Mouse (Mus musculus): Measurements from ENCODE around the gene Tbc1d8. TPM values are rescaled to one million over a fixed set of nuclear protein-coding genes. Genes with fewer than 3 reads are reported as not detected.

Gene Tbc1d8
- total RNA-seq, 2 experiments from 2014 or later = 6.7 to 7.0 TPM

GRCm38 (mm10) chr1:39410085-39410821 is 68.3 kb downstream of the Tbc1d8 start:
- no peak for DNase-seq
- intact Hi-C loops (cut with DNase I; ENCODE audit: low total_unique reads) = no loop called here

GRCm38 (mm10) chr1:39408668-39409067 is 69.9 kb downstream of the Tbc1d8 start:
- DNase-seq = no peak
- intact Hi-C loops (cut with DNase I; ENCODE audit: low total_unique reads) = no loop called here

- intact Hi-C loops (cut with DNase I; ENCODE audit: low total_unique reads) = no loop called here
- DNase-seq = no peak
Measured at GRCm38 (mm10) chr1:39408123-39408522, 70.4 kb downstream of the Tbc1d8 start.

- intact Hi-C loops (cut with DNase I; ENCODE audit: low total_unique reads) = no loop called here
- DNase-seq = no peak
Measured at GRCm38 (mm10) chr1:39407108-39407507, 71.4 kb downstream of the Tbc1d8 start.

- DNase-seq = no peak
- intact Hi-C loops (cut with DNase I; ENCODE audit: low total_unique reads) = no loop called here
Measured at GRCm38 (mm10) chr1:39400173-39400572, 78.4 kb downstream of the Tbc1d8 start.

GRCm38 (mm10) chr1:39399228-39399627 is 79.3 kb downstream of the Tbc1d8 start:
- intact Hi-C loops (cut with DNase I; ENCODE audit: low total_unique reads) = no loop called here

GRCm38 (mm10) chr1:39398284-39398683 is 80.3 kb downstream of the Tbc1d8 start:
- intact Hi-C loops (cut with DNase I; ENCODE audit: low total_unique reads) = no loop called here
- DNase-seq = no peak

More at GRCm38 (mm10) chr1:39399228-39399627, 79.3 kb downstream of the Tbc1d8 start:
- DNase-seq = no peak

- DNase-seq = peak; percentile 37
- intact Hi-C loops (cut with DNase I; ENCODE audit: low total_unique reads) = no loop called here
Measured at GRCm38 (mm10) chr1:39396347-39396746, 82.2 kb downstream of the Tbc1d8 start.

- DNase-seq = no peak
- intact Hi-C loops (cut with DNase I; ENCODE audit: low total_unique reads) = loop anchor here (5.0 kb wide), 1 partner anchor 128 kb away; no protein-coding TSS in a partner anchor
Measured at GRCm38 (mm10) chr1:39394650-39395049, 83.9 kb downstream of the Tbc1d8 start.

- DNase-seq = peak; percentile 61
- intact Hi-C loops (cut with DNase I; ENCODE audit: low total_unique reads) = loop anchor here (5.0 kb wide), 1 partner anchor 128 kb away; no protein-coding TSS in a partner anchor
Measured at GRCm38 (mm10) chr1:39394096-39394495, 84.5 kb downstream of the Tbc1d8 start.

GRCm38 (mm10) chr1:39393217-39393867 is 85.2 kb downstream of the Tbc1d8 start:
- intact Hi-C loops (cut with DNase I; ENCODE audit: low total_unique reads) = loop anchor here (5.0 kb wide), 1 partner anchor 129 kb away; no protein-coding TSS in a partner anchor
- DNase-seq = no peak

GRCm38 (mm10) chr1:39392189-39392588 is 86.4 kb downstream of the Tbc1d8 start:
- peak; percentile 68 for DNase-seq
- intact Hi-C loops (cut with DNase I; ENCODE audit: low total_unique reads) = loop anchor here (5.0 kb wide), 1 partner anchor 130 kb away; no protein-coding TSS in a partner anchor

- no peak for DNase-seq
- intact Hi-C loops (cut with DNase I; ENCODE audit: low total_unique reads) = loop anchor here (5.0 kb wide), 1 partner anchor 131 kb away; no protein-coding TSS in a partner anchor
Measured at GRCm38 (mm10) chr1:39391652-39392051, 86.9 kb downstream of the Tbc1d8 start.

- intact Hi-C loops (cut with DNase I; ENCODE audit: low total_unique reads) = no loop called here
- no peak for DNase-seq
Measured at GRCm38 (mm10) chr1:39389338-39389737, 89.2 kb downstream of the Tbc1d8 start.

GRCm38 (mm10) chr1:39388163-39388562 is 90.4 kb downstream of the Tbc1d8 start:
- intact Hi-C loops (cut with DNase I; ENCODE audit: low total_unique reads) = no loop called here
- no peak for DNase-seq

GRCm38 (mm10) chr1:39387497-39387896 is 91.1 kb downstream of the Tbc1d8 start:
- intact Hi-C loops (cut with DNase I; ENCODE audit: low total_unique reads) = no loop called here
- DNase-seq = peak; percentile 34

- no peak for DNase-seq
- intact Hi-C loops (cut with DNase I; ENCODE audit: low total_unique reads) = no loop called here
Measured at GRCm38 (mm10) chr1:39386456-39386855, 92.1 kb downstream of the Tbc1d8 start.

GRCm38 (mm10) chr1:39384914-39385313 is 93.6 kb downstream of the Tbc1d8 start:
- DNase-seq = no peak
- intact Hi-C loops (cut with DNase I; ENCODE audit: low total_unique reads) = no loop called here

GRCm38 (mm10) chr1:39381017-39381416 is 97.5 kb downstream of the Tbc1d8 start:
- DNase-seq = no peak
- intact Hi-C loops (cut with DNase I; ENCODE audit: low total_unique reads) = no loop called here

GRCm38 (mm10) chr1:39379021-39379420 is 99.5 kb downstream of the Tbc1d8 start:
- no peak for DNase-seq
- intact Hi-C loops (cut with DNase I; ENCODE audit: low total_unique reads) = no loop called here

GRCm38 (mm10) chr1:39378540-39378939 is 100.0 kb downstream of the Tbc1d8 start:
- no peak for DNase-seq
- intact Hi-C loops (cut with DNase I; ENCODE audit: low total_unique reads) = no loop called here

Measured in gastrocnemius, postnatal 14 days (tissue).